Mouse (Mus musculus) megakaryocyte, embryonic 14.5 days (primary cell): ENCODE measurements at regions not wholly inside any gene's neighbourhood (a gene's known extent, or its start where the extent isn't known, plus 50 kb on each side); places are given as distances from the start of the nearest gene placed in this dataset.

Source experiments
- H3K27me3 ChIP-seq: replicated peaks from 2 replicates; pipeline ENCODE3; 2012; ENCODE audit warnings: inconsistent platforms
- H3K36me3 ChIP-seq: replicated peaks from 2 replicates; pipeline ENCODE3; 2012; ENCODE audit warnings: low read length, inconsistent platforms, mixed read lengths
- H3K4me1 ChIP-seq: 2 replicates; pipeline ENCODE4 v1.6.1; 2012; ENCODE audit warnings: inconsistent platforms
- H3K4me3 ChIP-seq: replicated peaks from 2 replicates; pipeline ENCODE3; 2012; ENCODE audit warnings: moderate library complexity, mild to moderate bottlenecking, inconsistent platforms
- H3K9me3 ChIP-seq: 2 replicates; pipeline ENCODE4 v1.6.1; 2012; ENCODE audit warnings: inconsistent platforms
- FLI1 ChIP-seq: IDR thresholded peaks from 2 replicates; pipeline ENCODE4 v1.6.1; 2012; ENCODE audit warnings: low read length, inconsistent platforms, mixed read lengths
- GATA1 ChIP-seq: IDR thresholded peaks from 3 replicates; pipeline ENCODE4 v1.6.1; 2012; ENCODE audit warnings: mixed read lengths, low read length, inconsistent platforms, borderline replicate concordance

DNA sequence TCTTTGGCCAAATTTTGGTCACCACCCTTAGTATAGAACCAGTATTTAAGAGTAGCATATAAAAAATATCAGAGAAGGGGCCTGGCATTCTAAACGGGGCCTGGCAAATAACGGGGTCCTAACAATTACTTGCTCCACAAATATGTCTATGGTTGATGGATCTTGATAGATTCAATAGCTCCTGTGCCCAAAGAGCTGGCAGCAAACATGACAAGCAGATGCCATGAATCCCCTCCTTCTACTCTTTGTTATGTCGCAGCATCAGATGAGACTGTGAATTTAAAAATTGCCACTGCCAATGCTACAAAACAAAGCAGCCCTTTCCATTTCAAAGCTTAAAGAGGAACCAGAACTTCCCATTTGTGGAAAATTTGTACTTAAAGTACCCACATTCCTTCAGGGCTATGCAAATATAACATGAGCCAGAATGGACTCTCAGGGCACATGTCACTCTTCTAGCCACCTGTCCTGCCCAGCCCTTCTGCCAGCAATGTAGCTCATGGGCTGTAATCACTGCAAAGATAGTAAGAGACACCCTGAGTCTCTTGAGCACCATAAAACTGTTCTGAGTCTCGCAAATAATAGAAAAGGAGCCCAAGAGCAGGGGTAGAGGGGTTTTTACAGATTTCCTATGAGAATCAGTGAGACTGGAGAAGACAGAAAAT, 342.4 kb upstream of the Kirrel3 start:
- H3K4me1 ChIP-seq: no peaks in the 10 kb centered on the region
- TF ChIP-seq GATA1 (no peak), FLI1 (no peak)
- no peaks in the 10 kb centered on the region for H3K27me3 ChIP-seq
- H3K9me3 ChIP-seq: 0 out of 2 replicates have a peak, but pooled peaks cover 3% of the 10 kb centered on the region
- no peak overlapping the region for H3K4me3 ChIP-seq
- no peaks in the 10 kb centered on the region for H3K36me3 ChIP-seq

DNA sequence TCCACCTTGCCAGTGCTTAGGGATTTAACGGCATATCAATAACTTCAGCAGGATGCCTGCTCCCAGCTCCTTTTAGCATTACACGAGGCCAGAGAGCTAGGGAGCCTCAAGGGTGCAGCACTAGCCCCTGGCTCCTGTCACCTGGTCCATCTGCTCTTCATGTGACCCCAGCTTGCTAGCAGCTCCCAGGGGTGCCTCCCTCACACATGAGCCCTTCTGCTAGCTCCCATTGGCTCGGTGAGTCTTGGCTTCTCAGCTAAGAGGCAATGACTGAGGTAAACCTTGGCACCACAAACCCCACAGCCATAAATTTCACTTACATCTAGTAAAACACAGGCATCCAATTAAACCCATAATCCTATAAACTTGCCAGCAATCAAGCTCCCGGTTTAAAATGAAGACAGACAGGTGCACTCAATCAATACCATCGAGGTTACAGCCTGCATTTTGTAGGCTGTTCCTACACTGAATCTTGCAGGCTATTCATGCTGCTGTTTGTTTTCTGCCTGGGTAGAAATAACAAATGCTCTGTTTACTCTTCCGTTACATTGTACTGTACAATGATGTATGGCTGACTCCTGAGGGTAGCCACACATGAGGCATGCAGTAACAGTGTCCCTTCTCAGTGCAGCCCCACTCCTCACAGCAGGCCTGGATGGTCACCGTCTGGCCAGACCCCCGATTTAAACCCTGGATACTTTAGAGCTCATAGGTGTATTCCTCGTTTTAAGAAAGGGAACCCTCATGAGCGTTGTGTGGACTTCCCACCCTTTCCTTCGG, 330.3 kb upstream of the Kirrel3 start:
- Histone ChIP-seq H3K36me3 (no peaks in the 10 kb centered on the region), H3K4me1 (no peaks in the 10 kb centered on the region), H3K27me3 (no peaks in the 10 kb centered on the region), H3K9me3 (peaks cover 4% of the 10 kb centered on the region), H3K4me3 (no peak overlapping the region)
- TF ChIP-seq FLI1 (no peak), GATA1 (no peak)

DNA sequence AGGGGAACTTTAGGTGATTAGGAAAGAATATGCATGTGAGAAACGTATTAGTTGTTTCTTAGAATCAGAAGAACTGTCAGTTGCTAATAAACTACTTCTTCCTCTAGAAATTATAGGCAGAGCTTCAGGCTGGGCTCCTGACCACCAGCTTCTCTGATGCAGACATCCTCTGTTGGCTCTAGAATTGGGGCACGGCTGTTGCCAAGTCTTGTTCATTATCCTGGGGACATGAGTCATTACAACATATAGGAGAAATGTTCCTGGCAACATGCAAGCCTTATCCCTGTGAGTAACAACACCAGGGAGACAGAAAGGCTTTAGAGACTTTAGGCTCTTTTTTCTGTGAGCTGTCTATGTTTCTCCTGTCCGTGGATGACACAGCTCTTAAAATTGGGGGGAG, 329.1 kb upstream of the Kirrel3 start:
- H3K4me3 ChIP-seq: no peak overlapping the region
- H3K36me3 ChIP-seq: no peaks in the 10 kb centered on the region
- no peak for TF ChIP-seq GATA1
- no peak for TF ChIP-seq FLI1
- H3K27me3 ChIP-seq: no peaks in the 10 kb centered on the region
- H3K9me3 ChIP-seq: peaks cover 4% of the 10 kb centered on the region
- no peaks in the 10 kb centered on the region for H3K4me1 ChIP-seq

DNA sequence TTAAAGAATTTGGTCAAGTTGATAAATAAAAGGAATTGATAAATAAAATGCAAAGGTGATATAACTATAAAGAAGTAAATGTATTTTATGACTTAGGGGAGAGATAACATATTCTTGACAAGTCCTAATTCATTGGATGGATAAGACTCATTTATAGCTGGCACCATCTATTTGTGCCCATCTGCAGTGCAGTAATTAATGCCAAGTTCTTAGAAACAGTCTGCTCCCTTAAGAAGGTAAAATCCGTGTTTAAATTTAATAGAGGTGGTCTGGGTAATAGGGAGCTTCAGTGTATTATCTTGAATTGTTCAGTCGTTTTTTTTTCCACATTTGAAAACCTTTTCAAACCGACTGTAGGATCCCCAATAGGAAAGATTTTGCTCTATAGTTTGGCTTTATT, 324.6 kb upstream of the Kirrel3 start:
- H3K9me3 ChIP-seq: no peaks in the 10 kb centered on the region
- TF ChIP-seq FLI1 (no peak), GATA1 (no peak)
- H3K4me3 ChIP-seq: no peak overlapping the region
- H3K4me1 ChIP-seq: no peaks in the 10 kb centered on the region
- H3K36me3 ChIP-seq: no peaks in the 10 kb centered on the region
- H3K27me3 ChIP-seq: no peaks in the 10 kb centered on the region

DNA sequence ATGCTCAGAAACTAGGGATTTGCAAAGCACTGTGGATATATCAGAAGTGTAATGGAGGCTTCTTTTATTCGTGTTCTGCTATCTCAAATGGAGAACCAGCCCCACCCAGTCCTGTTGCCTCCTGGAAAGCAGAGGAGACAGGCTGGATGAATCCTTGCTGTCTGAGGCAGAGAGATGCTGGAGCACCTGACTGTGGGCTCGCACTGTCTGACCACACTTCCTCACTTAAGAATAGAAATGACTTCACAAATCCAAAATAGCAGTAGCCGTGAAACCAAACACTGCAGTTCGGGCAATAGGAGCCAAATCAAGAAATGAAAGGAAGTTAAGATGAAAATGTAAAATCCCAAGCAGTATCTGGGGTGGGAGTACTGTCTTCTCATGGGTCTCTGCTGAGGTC, 299.4 kb upstream of the Kirrel3 start:
- no peak overlapping the region for H3K4me3 ChIP-seq
- H3K4me1 ChIP-seq: no peaks in the 10 kb centered on the region
- H3K36me3 ChIP-seq: no peaks in the 10 kb centered on the region
- no peak for TF ChIP-seq FLI1
- no peak for TF ChIP-seq GATA1
- H3K27me3 ChIP-seq: no peaks in the 10 kb centered on the region
- H3K9me3 ChIP-seq: peaks cover 11% of the 10 kb centered on the region; the same call in 1 of the 2 replicates

DNA sequence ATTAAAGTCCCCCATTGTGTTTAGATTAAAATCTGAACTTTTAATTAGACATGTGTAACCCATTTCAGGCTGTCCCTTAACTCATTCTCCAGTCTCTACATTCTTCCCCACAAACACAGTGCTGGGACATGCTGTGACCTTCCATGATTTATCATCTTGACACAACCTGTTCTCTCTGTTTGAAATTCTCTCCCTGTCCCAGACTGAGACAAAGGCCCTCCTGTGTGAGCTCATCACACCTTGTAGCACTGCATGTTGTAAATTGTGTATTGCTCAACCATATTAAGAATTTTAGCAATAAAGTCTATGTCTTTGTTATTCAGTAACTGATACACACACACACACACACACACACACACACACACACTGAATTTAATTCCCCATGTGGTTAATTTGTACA, 293.2 kb upstream of the Kirrel3 start:
- TF ChIP-seq FLI1 (no peak), GATA1 (no peak)
- H3K4me3 ChIP-seq: no peak overlapping the region
- H3K27me3 ChIP-seq: no peaks in the 10 kb centered on the region
- H3K4me1 ChIP-seq: no peaks in the 10 kb centered on the region
- no peaks in the 10 kb centered on the region for H3K9me3 ChIP-seq
- no peaks in the 10 kb centered on the region for H3K36me3 ChIP-seq

DNA sequence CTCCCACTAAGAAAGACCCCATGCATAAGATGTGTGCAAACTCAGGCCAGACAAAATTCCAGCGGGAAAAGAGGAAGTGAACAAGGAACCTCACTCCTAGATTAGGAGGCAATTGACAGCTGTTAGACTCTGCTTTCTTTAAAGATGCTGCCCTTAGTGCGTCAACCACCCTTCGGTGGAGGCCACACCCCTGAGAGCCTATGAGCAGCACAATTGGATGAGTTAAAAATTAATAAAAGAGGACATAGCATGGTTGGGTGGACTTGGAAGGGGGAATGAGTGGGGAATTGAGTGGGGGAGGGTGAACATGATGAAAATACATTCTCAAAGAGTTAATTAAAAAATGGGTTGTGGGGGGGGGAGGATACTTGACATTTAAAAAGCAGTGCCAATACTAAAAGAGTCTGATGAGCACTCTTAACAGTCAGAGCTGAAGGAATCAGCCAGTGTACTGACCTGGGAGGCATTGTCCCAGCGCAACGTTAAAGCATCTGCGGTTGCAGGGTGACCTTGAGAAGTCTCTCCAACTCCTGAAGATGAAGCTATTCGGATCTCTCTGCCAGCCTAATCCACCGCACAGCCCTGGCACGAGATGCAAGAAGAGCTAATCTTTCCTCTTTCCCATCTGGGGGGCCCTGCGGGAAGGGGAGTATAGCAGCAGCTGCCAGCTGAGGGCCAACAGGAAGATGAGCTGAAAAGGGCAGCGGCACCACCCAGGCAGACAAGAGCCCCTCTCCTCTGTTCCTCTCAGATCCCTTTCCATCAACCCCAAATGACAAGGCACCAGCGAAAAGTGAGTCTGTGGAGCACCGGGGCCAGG, 283.4 kb upstream of the Kirrel3 start:
- H3K4me3 ChIP-seq: no peak overlapping the region
- no peaks in the 10 kb centered on the region for H3K36me3 ChIP-seq
- H3K27me3 ChIP-seq: no peaks in the 10 kb centered on the region
- no peaks in the 10 kb centered on the region for H3K4me1 ChIP-seq
- 0 out of 2 replicates have a peak, but pooled peaks cover 5% of the 10 kb centered on the region for H3K9me3 ChIP-seq
- no peak for TF ChIP-seq FLI1
- TF ChIP-seq GATA1: no peak

DNA sequence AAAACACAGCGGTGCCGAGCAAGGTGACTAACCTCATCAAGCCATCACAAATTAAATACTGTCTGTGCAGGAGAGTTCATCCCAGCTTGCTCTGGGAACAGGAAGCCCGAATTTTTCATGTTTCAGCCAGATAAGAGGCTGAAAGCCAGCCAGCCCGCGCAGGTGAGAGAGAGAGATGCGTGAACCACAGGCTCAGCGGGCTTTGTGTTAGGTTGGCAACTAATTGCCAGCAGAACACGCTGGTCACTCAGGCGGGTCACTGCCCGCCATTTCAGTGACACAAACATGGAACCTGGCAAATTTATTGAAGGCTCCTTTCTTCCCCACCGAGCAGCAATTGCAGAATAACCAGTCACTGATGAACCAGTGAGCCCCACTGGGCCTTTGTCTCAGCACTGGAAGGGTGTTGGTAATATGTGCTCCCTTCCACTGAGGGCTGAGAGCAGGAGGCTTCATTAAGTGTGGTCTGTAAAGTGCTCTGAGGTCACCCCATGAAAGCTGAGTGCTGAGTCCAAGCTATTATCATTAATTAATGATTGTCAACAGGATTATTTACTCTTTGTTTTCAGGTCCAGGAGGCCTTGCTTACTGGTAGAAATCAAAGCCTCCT, 282.6 kb upstream of the Kirrel3 start:
- H3K4me1 ChIP-seq: no peaks in the 10 kb centered on the region
- H3K27me3 ChIP-seq: no peaks in the 10 kb centered on the region
- H3K36me3 ChIP-seq: no peaks in the 10 kb centered on the region
- TF ChIP-seq GATA1 (no peak), FLI1 (no peak)
- H3K4me3 ChIP-seq: no peak overlapping the region
- 0 out of 2 replicates have a peak, but pooled peaks cover 5% of the 10 kb centered on the region for H3K9me3 ChIP-seq

DNA sequence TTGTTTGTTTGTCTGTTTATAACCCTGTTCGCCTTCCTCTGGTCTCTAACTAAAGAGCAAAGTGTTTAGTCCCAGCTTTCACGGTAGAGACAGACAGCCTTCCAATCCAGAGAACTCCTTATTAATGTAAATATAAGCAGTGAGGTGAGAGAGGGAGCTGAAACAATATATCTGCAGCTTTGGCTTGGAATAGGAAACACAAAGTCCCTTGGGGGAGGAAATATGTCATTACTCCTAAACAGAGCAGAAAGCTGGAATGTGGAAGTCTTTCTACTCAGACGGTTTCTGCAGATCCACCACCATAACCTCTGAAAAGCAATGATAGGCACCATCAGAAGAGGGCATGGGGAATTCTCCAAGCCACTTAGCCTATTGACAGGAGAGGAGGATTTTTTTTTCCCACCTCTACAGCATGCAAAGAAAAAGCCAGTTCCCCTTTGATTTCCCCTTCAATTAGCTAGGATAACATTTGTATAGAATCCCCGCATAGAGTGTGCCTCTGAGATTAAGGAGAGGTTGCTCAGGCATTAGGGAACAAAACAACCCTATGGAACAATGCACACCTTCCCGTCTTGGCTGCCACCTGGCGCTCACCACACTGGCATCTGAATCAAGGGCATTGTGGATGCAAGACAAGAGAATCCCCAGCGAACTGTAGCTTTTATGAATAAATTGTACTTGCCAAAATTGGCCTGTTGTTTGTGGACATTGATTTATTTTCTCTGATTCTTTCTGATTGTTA, 281.9 kb upstream of the Kirrel3 start:
- Histone ChIP-seq H3K27me3 (no peaks in the 10 kb centered on the region), H3K4me3 (no peak overlapping the region), H3K9me3 (0 out of 2 replicates have a peak, but pooled peaks cover 5% of the 10 kb centered on the region), H3K4me1 (no peaks in the 10 kb centered on the region), H3K36me3 (no peaks in the 10 kb centered on the region)
- TF ChIP-seq FLI1 (no peak), GATA1 (no peak)
